In genomic region chr2:152399122-152399542, GRCm38 (mm10) we compare ENCODE assay signal across 8 mouse cellular contexts. TPM values are rescaled to one million over a fixed set of nuclear protein-coding genes. Genes with fewer than 3 reads are reported as not detected.
A peak's percentile ranks its signal among the peaks of the same experiment; 100 is the strongest.
DNase-seq lines count a peak whose midpoint lies in the region; ATAC-seq and TF ChIP-seq lines count a peak whose summit lies in the region.

No protein-coding gene starts in this region.

- H3K9me3 ChIP-seq in embryonic facial prominence, embryonic 13.5 days: no peaks in the 10 kb centered on the region
- no peaks in the 10 kb centered on the region for H3K9me3 ChIP-seq in intestine, embryonic 15.5 days
- H3K9me3 ChIP-seq in neural tube, embryonic 13.5 days: no peaks in the 10 kb centered on the region

- peak; percentile 10; the same call in 1 of the 2 replicates for ATAC-seq in embryonic facial prominence, embryonic 13.5 days (ENCODE audit: insufficient number of reproducible peaks, insufficient read depth, low FRiP score, low TSS enrichment, low read depth)
- ATAC-seq in intestine, embryonic 15.5 days: peak; percentile 9
- ATAC-seq in neural tube, embryonic 13.5 days (ENCODE audit: low read depth): no peak; the same call in none of the 2 replicates

- H3K9ac ChIP-seq in embryonic facial prominence, embryonic 13.5 days: peak overlapping the region; percentile 96
- H3K9ac ChIP-seq in intestine, embryonic 15.5 days: peak overlapping the region; percentile 82
- peak overlapping the region; percentile 98 for H3K9ac ChIP-seq in neural tube, embryonic 13.5 days

- peak overlapping the region; percentile 100 for H3K27ac ChIP-seq in embryonic facial prominence, embryonic 13.5 days
- peak overlapping the region; percentile 99 for H3K27ac ChIP-seq in intestine, embryonic 15.5 days
- H3K27ac ChIP-seq in neural tube, embryonic 13.5 days (replicated peaks): peak overlapping the region; percentile 100

- H3K4me1 ChIP-seq in lung, adult 2 months (ENCODE audit: control insufficient read depth, insufficient read depth, low read length): peaks cover 3% of the 10 kb centered on the region; the same call in 1 of the 2 replicates
- peaks cover 31% of the 10 kb centered on the region for H3K4me1 ChIP-seq in embryonic facial prominence, embryonic 13.5 days
- H3K4me1 ChIP-seq in intestine, embryonic 15.5 days (replicated peaks): peaks cover 26% of the 10 kb centered on the region
- peaks cover 40% of the 10 kb centered on the region for H3K4me1 ChIP-seq in neural tube, embryonic 13.5 days (replicated peaks)

- peak overlapping the region; percentile 88 for H3K4me2 ChIP-seq in embryonic facial prominence, embryonic 13.5 days
- H3K4me2 ChIP-seq in intestine, embryonic 15.5 days (replicated peaks): peak overlapping the region; percentile 96
- H3K4me2 ChIP-seq in neural tube, embryonic 13.5 days: peak overlapping the region; percentile 98

- H3K4me3 ChIP-seq in lung, adult 2 months (replicated peaks; ENCODE audit: extremely low read depth, low read depth, low read length): peak overlapping the region; percentile 35
- peak overlapping the region; percentile 84 for H3K4me3 ChIP-seq in embryonic facial prominence, embryonic 13.5 days
- peak overlapping the region; percentile 82 for H3K4me3 ChIP-seq in intestine, embryonic 15.5 days (replicated peaks)
- peak overlapping the region; percentile 84 for H3K4me3 ChIP-seq in neural tube, embryonic 13.5 days

- 6% methylated on average over 13 of the region's 13 CpGs for WGBS in lung, adult 2 months
- WGBS in embryonic facial prominence, embryonic 13.5 days: 1% methylated on average over 13 of the region's 13 CpGs
- WGBS in intestine, embryonic 15.5 days: under 1% methylated on average over 13 of the region's 13 CpGs
- WGBS in neural tube, embryonic 13.5 days: 1% methylated on average over 13 of the region's 13 CpGs

- H3K36me3 ChIP-seq in embryonic facial prominence, embryonic 13.5 days: peaks cover 5% of the 10 kb centered on the region; the same call in 1 of the 2 replicates
- H3K36me3 ChIP-seq in intestine, embryonic 15.5 days: no peaks in the 10 kb centered on the region
- peaks cover 7% of the 10 kb centered on the region for H3K36me3 ChIP-seq in neural tube, embryonic 13.5 days

- TF ChIP-seq POLR2A in lung, adult 2 months (IDR thresholded peaks at IDR 0.05; ENCODE audit: borderline replicate concordance, extremely low read depth, low read depth, low read length): no peak

- no peak for DNase-seq in lung, adult 2 months
- DNase-seq in lung, postnatal 4 days: no peak
- no peak for DNase-seq in gastrocnemius, adult 18-20 months (ENCODE audit: low spot score)
- no peak for DNase-seq in ovary, postnatal 14 days (ENCODE audit: low spot score)
- no peak for DNase-seq in c-Kit-positive CD71-positive TER-119-positive erythroid progenitor cells, embryonic 14.5 days (ENCODE audit: low spot score)

- H3K27me3 ChIP-seq in embryonic facial prominence, embryonic 13.5 days: no peaks in the 10 kb centered on the region
- no peaks in the 10 kb centered on the region for H3K27me3 ChIP-seq in intestine, embryonic 15.5 days (replicated peaks)
- no peaks in the 10 kb centered on the region for H3K27me3 ChIP-seq in neural tube, embryonic 13.5 days

- no peak for TF ChIP-seq CTCF in lung, adult 2 months (IDR thresholded peaks at IDR 0.05; ENCODE audit: insufficient read depth, low read length)

RNA-seq across cellular contexts. Expression of gene Sox12, which starts 1.3 kb away (rescaled TPM):
- 5.6 and 5.8 TPM in 2 replicates for polyA plus RNA-seq in lung, adult 2 months (2012; rRNA removed)
- polyA plus RNA-seq in embryonic facial prominence, embryonic 13.5 days (2015; fragmentation: Nextera tagmentation; extraction: Ambion mirVana): 13.1 and 13.2 TPM in 2 replicates
- polyA plus RNA-seq in intestine, embryonic 15.5 days (2015; fragmentation: Nextera tagmentation; extraction: Ambion mirVana): 5.4 and 5.9 TPM in 2 replicates
- polyA plus RNA-seq in neural tube, embryonic 13.5 days (2015; fragmentation: Nextera tagmentation; extraction: Ambion mirVana): 14.9 and 15.3 TPM in 2 replicates
- under 1 TPM; 0.34 to 0.57 TPM for total RNA-seq in gastrocnemius, adult 18-20 months (2021)

RNA-seq across cellular contexts. Expression of gene Zcchc3, which starts 15.7 kb away (rescaled TPM):
- polyA plus RNA-seq in lung, adult 2 months (2012; rRNA removed): 5.1 and 5.8 TPM in 2 replicates
- polyA plus RNA-seq in embryonic facial prominence, embryonic 13.5 days (2015; fragmentation: Nextera tagmentation; extraction: Ambion mirVana): 44.1 and 47.8 TPM in 2 replicates
- polyA plus RNA-seq in intestine, embryonic 15.5 days (2015; fragmentation: Nextera tagmentation; extraction: Ambion mirVana): 34.4 and 40.8 TPM in 2 replicates
- polyA plus RNA-seq in neural tube, embryonic 13.5 days (2015; fragmentation: Nextera tagmentation; extraction: Ambion mirVana): 21.5 and 24.5 TPM in 2 replicates
- under 1 TPM; 0.62 to 0.76 TPM for total RNA-seq in gastrocnemius, adult 18-20 months (2021)

RNA-seq across cellular contexts. Expression of gene 6820408C15Rik, which starts 16.3 kb away (rescaled TPM):
- 8.1 and 8.5 TPM in 2 replicates for polyA plus RNA-seq in lung, adult 2 months (2012; rRNA removed)
- polyA plus RNA-seq in embryonic facial prominence, embryonic 13.5 days (2015; fragmentation: Nextera tagmentation; extraction: Ambion mirVana): 0.25 and 0.44 TPM in 2 replicates
- polyA plus RNA-seq in intestine, embryonic 15.5 days (2015; fragmentation: Nextera tagmentation; extraction: Ambion mirVana): 0.42 and 0.49 TPM in 2 replicates
- 0.67 and 0.83 TPM in 2 replicates for polyA plus RNA-seq in neural tube, embryonic 13.5 days (2015; fragmentation: Nextera tagmentation; extraction: Ambion mirVana)
- not detected for total RNA-seq in gastrocnemius, adult 18-20 months (2021)

RNA-seq across cellular contexts. Expression of gene Nrsn2, which starts 22.7 kb away (rescaled TPM):
- 0.17 TPM in 1 of 2 replicates, not detected in the other for polyA plus RNA-seq in lung, adult 2 months (2012; rRNA removed)
- 2.1 and 2.3 TPM in 2 replicates for polyA plus RNA-seq in embryonic facial prominence, embryonic 13.5 days (2015; fragmentation: Nextera tagmentation; extraction: Ambion mirVana)
- polyA plus RNA-seq in intestine, embryonic 15.5 days (2015; fragmentation: Nextera tagmentation; extraction: Ambion mirVana): 1.8 and 2.1 TPM in 2 replicates
- 30.7 and 32.0 TPM in 2 replicates for polyA plus RNA-seq in neural tube, embryonic 13.5 days (2015; fragmentation: Nextera tagmentation; extraction: Ambion mirVana)
- total RNA-seq in gastrocnemius, adult 18-20 months (2021): not detected

RNA-seq across cellular contexts. Expression of gene Trib3, which starts 55.3 kb away (rescaled TPM):
- 6.1 and 6.9 TPM in 2 replicates for polyA plus RNA-seq in lung, adult 2 months (2012; rRNA removed)
- polyA plus RNA-seq in embryonic facial prominence, embryonic 13.5 days (2015; fragmentation: Nextera tagmentation; extraction: Ambion mirVana): 2.8 and 2.9 TPM in 2 replicates
- polyA plus RNA-seq in intestine, embryonic 15.5 days (2015; fragmentation: Nextera tagmentation; extraction: Ambion mirVana): 4.3 and 4.9 TPM in 2 replicates
- polyA plus RNA-seq in neural tube, embryonic 13.5 days (2015; fragmentation: Nextera tagmentation; extraction: Ambion mirVana): 1.1 and 2.1 TPM in 2 replicates
- 1 to 10 TPM in 1 of 2 experiments, under 1 TPM in 1; 0.55 to 1.5 TPM for total RNA-seq in gastrocnemius, adult 18-20 months (2021)
